Mouse (Mus musculus) left cerebral cortex, postnatal 10 days (tissue): ENCODE data around the gene Hdac9. TPM values are rescaled to one million over a fixed set of nuclear protein-coding genes. Genes with fewer than 3 reads are reported as not detected.

Experiments used
- DNase-seq, 2 experiments: peaks; one replicate each; pipeline ENCODE4 v3.0.0; 2021 to 2022; ENCODE audit warnings: low spot score in 2 of 2, mixed read lengths in 1 of 2; ENCODE audit errors: extremely low spot score in 1 of 2
- intact Hi-C: fragments of 180-260 bp; cut with DNase I; formaldehyde crosslinking; loops from one replicate; pipeline ENCODE4 v1.15.1; 2025
- total RNA-seq, 2 experiments: library from RNA; stranded (reverse); gene quantifications; 2 replicates each; pipeline ENCODE4 v1.2.3; 2021

The Hdac9 gene
- total RNA-seq, 2 experiments from 2014 or later = 55.6 to 66.8 TPM

GRCm38 (mm10) chr12:34334455-34335084 lies 582.3 kb downstream of the Hdac9 start:
- intact Hi-C loops = loop anchor here (10.0 kb wide), 1 partner anchor 320 kb away; no protein-coding TSS in a partner anchor
- no peak for DNase-seq

DNA sequence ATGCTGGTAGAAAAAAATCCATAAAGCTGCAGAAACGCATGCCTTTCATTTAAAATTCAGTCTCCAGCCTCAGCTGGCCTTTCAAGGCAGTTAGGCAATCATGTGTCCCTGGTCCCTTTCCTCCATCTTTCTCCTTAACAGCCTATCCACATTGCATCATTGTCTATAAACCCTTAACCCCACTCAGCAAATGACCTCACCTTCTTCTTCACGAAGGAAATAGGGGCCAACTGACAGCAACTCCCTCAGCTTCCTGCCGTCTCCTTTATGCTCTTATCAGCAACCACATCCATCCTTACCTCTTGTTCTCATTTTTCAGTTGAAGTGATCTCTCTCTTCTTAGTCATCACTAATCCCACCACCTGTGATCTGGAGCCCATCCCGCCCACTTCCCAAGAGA lies 584.0 kb downstream of the Hdac9 start:
- intact Hi-C loops = loop anchor here (10.0 kb wide), 1 partner anchor 322 kb away; no protein-coding TSS in a partner anchor
- DNase-seq = no peak

GRCm38 (mm10) chr12:34327111-34327510 lies 589.8 kb downstream of the Hdac9 start:
- intact Hi-C loops = no loop called here
- no peak for DNase-seq

DNA sequence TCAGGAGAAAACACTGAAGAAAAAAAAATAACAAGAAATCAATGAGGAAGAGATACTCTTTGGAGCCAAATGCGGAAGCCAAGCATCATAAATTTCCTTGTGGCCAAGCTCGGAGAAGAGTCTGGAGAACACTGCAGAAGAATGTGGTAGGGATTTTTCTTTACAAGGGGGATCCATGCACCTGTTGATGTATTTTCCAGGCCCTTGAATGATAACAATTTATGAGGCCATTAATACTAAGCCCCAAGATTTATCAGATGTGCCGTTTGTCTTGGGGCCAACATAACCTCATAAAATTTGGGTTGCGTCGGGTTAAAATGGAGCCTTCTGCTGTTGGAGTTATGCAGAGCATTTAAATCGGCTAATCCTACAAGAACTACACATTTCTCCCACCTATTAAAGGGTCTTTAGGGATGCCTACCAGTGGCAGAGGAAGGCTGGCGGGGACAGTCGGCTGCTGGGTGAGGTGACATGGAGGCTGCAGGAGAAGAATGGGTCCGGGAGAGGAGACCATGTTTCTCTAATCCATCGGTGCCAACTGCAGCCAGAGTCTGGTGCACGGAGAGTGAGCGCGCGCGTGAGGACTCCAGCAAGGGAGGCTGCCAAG lies 604.7 kb downstream of the Hdac9 start:
- intact Hi-C loops = no loop called here
- no peak for DNase-seq

DNA sequence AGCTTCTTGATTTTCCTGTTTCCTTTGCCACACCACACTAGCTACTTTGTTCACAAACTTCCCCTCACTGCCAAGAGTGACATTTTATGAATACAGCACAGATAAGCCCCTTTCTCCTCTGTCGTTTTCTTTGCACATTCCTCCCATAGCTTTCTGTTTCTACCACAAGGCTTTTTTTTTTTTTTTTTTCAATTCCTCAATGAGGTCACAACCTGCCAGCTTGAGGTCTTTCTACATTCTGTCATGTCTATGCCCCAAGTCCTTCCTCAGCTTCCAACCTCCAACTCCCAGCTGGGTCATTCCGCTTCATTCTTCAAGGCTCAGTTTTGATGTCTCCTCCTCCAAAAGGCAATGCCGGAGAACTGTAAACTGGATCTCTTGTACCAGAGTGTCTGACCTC lies 611.4 kb downstream of the Hdac9 start:
- intact Hi-C loops = no loop called here
- no peak for DNase-seq

GRCm38 (mm10) chr12:34292346-34292745 lies 624.5 kb downstream of the Hdac9 start:
- no peak for DNase-seq

GRCm38 (mm10) chr12:34287218-34287617 lies 629.7 kb downstream of the Hdac9 start:
- no peak for DNase-seq
- intact Hi-C loops = no loop called here

More at GRCm38 (mm10) chr12:34292346-34292745, 624.5 kb downstream of the Hdac9 start:
- intact Hi-C loops = no loop called here

GRCm38 (mm10) chr12:34284888-34285287 lies 632.0 kb downstream of the Hdac9 start:
- no peak for DNase-seq
- intact Hi-C loops = no loop called here

GRCm38 (mm10) chr12:34284396-34284795 lies 632.5 kb downstream of the Hdac9 start:
- intact Hi-C loops = no loop called here
- no peak for DNase-seq

- intact Hi-C loops = no loop called here
- no peak for DNase-seq
Measured at GRCm38 (mm10) chr12:34278822-34279221, 638.1 kb downstream of the Hdac9 start.

DNA sequence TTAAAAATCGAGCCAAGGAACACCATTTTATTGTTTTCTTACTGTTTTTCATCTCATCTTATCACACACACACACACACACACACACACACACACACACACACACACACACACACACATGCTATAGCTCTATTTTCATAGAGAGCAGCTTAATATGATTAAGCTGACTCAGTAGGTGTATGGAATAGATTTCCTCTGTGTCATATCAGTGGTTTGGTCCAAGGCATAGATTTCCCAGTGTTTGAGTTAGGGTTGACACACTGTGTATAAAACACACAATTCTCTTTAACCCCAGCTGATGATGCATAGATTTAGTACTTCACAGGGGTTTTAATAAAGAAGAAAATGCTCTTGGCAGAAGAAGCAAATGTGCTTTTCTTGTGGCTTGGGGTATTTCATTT lies 643.1 kb downstream of the Hdac9 start:
- DNase-seq = no peak

GRCm38 (mm10) chr12:34270096-34270495 lies 646.8 kb downstream of the Hdac9 start:
- no peak for DNase-seq
- intact Hi-C loops = no loop called here

More for the DNA sequence above, 643.1 kb downstream of the Hdac9 start:
- intact Hi-C loops = no loop called here

GRCm38 (mm10) chr12:34269472-34270040 lies 647.3 kb downstream of the Hdac9 start:
- intact Hi-C loops = no loop called here
- DNase-seq = no peak

DNA sequence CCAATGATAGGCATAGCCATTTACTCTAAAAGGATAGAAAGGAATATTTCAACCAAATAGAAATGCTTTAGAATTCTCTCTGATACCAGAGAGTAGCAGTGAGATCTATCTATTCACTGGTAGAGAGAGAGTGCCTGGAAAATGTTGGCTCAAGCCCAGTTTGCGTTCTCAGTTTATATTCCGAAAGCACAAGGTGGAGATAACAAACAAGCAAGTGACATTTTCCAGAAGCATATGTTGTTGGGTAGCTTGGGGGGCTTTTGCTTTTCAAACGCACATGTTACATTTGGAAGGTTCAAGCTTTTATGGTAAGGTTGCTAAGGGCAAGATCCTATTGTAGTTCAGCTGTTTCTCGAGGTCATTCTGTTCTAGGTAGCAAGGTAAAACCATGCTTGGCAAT lies 657.2 kb downstream of the Hdac9 start:
- intact Hi-C loops = no loop called here

GRCm38 (mm10) chr12:34249160-34249559 lies 667.7 kb downstream of the Hdac9 start:
- intact Hi-C loops = no loop called here
- DNase-seq = no peak

More for the DNA sequence above, 657.2 kb downstream of the Hdac9 start:
- no peak for DNase-seq

- DNase-seq = no peak
- intact Hi-C loops = no loop called here
Measured at GRCm38 (mm10) chr12:34248193-34249121, 668.4 kb downstream of the Hdac9 start.

GRCm38 (mm10) chr12:34238796-34239195 lies 678.1 kb downstream of the Hdac9 start:
- DNase-seq = no peak
- intact Hi-C loops = no loop called here

GRCm38 (mm10) chr12:34231621-34232150 lies 685.2 kb downstream of the Hdac9 start:
- DNase-seq = peak in 1 of 2 experiments; percentile 9
- intact Hi-C loops = no loop called here

DNA sequence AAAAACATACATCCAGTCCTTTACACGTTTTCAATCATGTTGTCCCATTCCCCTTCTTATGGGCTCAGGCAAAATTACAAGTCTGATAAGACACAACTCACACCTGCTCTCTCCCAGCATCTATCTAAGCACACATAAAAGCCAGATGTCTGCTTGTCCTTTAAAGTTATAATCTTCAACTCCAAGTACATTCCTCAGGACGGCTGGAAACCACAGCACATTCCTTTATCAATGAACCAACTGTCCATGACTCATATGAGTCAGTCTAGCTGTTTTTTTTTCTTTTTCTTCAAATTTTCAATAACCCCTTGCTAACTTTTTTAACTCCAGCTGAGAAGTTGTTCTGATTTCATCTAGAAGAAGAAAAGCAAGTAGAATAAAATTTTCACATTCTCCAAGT lies 692.4 kb downstream of the Hdac9 start:
- intact Hi-C loops = no loop called here
- no peak for DNase-seq
